Mouse (Mus musculus): Measurements from ENCODE around the gene C1ra. TPM values are rescaled to one million over a fixed set of nuclear protein-coding genes. Genes with fewer than 3 reads are reported as not detected.
A peak's percentile ranks its signal among the peaks of the same experiment; 100 is the strongest.
"Not testable (repeated sequence)": the region's sequence is repeated elsewhere in the genome, so short reads cannot be mapped to it uniquely, and the experiment has no call there.

C1ra gene
- total RNA-seq, 2 experiments from 2014 or later: 11.8 to 14.8 TPM

DNA sequence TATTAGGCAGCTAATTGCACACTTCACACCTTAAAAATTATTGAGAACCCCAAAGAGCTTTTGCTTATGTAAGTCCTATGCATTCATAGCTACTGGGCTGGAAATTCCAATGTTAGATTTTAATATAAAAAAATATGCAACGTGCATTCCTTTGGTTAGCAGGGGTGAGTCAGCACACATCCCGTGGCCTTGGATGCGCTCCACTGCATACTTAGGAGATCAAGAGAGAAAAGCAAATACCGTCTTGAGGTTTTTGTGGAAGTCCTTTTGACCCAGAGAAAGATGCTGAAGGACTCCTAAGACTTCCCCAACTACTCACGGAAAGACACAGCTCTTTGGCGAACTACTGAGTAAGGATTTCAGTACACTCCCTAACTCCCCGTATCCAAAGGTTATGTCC lies 27.4 kb upstream of the C1ra start:
- no peak for DNase-seq (ENCODE audit: low spot score in 2 of 2)

DNA sequence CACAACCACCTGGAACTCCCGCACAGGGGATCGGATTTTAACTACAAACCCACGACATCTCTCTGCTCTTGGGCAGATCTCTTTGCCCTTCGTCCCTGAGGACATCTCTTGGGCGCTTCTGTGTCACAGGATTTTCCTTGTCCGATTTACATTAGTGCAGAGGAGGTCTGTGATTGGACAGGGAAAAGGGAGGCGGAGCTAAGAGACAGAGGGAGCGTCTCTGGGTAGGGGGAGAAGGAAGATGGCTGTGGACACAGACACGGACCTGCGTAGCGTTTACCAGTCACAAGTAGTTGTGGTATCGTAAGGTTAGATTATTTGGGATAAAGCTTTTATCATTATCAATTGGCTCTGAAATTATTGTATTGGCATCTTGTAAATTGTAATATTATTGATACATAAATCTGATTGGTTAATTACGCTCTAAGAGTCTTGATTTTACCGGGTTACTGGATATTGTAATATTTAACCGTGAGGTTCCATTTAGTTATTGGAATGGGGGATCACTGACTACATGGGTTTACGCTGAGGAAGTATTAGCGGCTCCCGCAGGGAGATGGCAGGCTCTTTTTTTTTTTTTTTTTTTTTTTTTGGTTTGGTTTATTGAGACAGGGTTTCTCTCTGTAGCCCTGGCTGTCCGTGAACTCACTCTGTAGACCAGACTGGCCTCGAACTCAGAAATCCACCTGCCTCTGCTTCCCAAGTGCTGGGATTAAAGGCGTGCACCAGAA lies 26.6 kb upstream of the C1ra start:
- DNase-seq (ENCODE audit: low spot score in 2 of 2): no peak

DNA sequence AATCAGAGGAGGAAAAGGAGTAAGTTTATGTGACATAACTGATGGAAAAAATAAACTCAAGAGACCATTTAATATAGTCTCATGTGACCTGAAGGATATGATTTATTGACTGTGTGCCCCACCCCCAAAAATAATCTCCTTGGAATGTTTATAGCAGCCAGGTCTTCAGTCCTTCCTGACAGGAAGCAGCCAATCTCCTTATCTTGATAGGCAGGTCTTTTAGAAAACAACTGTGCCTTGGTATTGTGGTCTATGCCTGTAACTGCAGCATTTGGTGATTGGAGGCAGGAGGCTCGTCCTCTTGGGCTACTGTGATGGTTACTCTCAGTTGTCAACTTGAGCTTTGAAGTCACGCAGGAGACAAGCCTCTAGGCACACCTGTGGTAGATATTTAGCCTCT lies 24.7 kb upstream of the C1ra start:
- no peak for DNase-seq (ENCODE audit: low spot score in 2 of 2)

DNA sequence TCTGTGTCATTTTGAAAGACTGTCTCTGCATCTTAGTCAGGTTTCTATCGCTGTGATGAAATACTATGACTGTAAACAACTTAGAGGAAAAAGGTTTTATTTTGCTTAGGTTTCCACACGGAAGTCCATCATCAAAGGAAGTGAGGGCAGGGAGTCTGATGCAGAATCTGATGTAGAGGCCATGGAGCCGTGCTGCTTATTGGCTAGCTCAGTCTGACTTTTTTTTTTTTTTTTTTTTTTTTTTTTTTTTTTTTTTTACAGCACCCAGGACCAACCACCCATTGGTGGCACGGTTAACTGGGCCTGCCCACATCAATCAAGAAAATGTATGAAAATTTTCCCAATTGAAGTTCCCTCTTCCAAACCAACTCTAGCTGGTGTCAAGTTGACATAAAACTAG lies 23.3 kb upstream of the C1ra start:
- no peak for DNase-seq (ENCODE audit: low spot score in 2 of 2)

DNA sequence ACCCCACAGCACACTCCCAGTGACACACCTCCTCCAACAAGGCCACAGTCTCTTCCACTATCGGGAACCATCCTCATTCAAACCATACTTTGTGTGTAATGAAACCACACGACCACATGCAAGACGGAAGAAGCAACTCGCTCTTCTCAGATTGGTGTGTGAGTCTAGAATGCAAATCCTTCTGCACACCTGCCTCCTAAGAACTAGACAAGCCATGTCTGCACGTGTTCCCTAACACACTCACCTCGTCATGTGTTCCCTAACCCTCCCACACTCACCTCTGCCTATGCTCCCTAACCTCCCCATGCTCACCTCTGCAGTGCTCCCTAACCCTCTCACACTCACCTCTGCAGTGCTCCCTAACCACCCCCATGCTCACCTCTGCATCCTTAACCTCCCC lies 20.8 kb upstream of the C1ra start:
- DNase-seq (ENCODE audit: low spot score in 2 of 2): no peak

DNA sequence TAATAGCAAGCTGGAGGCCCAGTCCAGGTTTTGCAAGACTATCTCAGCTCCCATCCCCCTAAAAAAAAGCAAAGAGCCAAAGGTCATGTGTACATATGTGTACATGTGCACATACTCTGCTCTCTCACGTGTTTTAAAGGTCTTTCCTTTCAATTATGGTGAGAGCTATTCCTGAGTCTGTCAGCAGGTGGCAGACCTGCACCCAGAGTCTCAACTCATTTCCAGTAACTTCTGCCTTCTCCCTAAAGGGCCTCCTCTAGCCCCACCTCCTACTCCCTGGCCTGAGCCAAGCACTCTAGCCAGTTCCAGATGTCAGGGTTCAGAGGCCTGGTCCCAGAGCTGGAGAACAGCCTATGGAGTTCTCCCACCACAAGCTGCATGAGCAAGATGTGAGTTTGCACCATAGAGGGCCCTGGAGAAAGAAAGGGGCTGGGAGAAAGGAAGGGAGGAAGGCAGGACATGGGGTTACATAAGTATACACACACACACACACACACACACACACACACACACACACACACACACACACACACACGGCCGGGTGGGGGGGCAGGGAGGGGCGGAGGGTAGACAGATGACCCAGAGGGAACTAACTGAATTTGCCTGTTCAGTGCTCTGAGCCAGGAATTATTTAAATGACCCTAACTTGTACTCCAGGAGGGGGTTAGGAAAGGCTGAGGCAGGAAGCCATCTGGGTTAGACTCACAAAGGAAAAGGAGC lies 19.2 kb upstream of the C1ra start, which contains the start of gene C1rl:
Gene C1rl (plus strand): TSS at position 272 of the 720 bp plus-strand sequence.
- DNase-seq (ENCODE audit: low spot score in 2 of 2): peak; percentile 57 to 80

DNA sequence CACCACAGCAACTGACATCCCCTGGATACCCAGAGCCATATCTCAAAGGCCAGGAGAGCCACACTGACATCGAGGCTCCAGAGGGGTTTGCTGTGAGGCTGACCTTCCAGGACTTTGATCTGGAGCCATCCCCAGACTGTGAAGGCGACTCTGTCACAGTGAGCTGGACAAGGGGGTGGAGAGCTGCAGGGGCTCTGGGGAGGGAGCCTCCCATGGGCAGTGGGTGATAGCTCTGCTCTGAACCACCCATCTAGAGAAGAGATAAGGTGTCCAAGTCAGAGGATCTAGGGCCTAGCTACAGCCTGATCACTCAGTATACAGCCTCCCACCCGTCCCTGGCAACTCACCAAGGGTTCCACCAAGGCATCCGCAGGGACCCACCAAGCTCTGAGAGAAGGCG lies 18.3 kb upstream of the C1ra start:
- no peak for DNase-seq (ENCODE audit: low spot score in 2 of 2)

DNA sequence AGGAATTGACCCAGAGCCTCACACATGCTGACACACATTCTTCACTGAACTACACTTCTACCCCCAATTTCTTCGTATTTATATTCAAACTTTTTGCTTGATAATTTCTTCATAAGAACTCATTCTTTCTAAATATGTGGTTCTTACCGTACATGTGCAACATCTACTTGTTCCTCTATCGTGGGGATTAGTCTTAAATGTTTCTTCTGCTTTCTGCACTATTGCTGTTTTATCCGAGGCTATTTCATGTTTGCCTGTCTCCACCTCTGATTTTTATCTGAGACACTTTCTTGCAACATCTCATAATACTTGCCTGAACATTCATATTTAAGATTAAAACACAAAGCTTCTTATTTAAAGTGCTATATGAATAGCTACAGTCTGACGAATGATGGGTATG lies 16.2 kb upstream of the C1ra start:
- no peak for DNase-seq (ENCODE audit: low spot score in 2 of 2)

DNA sequence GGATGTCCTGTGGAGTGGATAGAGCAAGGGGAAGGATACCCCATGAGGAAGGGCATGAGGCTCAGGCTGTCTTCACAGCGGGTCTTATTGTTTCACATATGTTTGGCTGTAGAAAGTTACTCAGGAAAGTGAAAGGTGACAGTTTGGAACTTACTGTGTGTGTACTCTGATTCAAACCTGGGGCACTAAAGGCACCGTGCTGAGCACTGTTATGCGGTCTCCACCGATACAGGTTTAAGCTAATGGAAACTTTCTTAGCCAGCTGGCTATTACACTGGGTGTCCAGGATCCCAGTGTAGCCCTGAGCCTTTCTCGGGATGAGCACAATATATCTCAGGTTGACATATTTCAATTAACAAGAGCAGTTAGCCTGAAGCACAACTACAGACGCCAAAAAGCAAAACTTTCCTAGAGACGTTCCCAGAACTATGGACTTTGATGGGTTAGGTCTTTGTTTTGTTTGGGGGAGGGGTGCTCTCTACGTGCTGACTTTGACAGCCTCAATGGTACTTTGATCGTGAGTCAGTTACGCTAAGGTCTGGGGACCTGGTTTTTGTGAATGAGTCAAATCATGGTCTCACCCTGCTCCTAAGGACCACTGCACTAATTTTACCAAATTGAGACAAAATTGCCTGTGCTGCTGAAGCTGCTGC lies 12.2 kb upstream of the C1ra start:
- no peak for DNase-seq (ENCODE audit: low spot score in 2 of 2)

DNA sequence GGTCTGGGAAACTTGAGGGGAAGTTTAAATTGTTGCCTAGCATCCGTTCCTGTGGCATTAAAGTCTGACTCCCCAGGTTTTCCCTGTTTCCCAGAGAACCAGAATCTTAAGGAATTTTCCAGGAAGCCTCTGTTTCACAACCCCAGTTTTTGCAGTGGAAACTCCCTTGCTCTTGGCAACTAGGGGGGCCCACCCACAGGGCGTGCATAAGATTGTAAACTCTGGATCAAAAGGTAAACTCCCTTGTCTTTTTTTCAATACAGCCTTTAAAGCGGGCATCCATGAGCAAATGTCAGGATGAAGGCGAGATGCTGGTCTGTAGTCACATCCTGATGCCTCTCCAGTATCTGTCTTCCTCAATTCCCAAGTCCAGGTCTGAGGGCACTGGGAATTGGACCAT lies 10.7 kb upstream of the C1ra start:
- DNase-seq (ENCODE audit: low spot score in 2 of 2): no peak

DNA sequence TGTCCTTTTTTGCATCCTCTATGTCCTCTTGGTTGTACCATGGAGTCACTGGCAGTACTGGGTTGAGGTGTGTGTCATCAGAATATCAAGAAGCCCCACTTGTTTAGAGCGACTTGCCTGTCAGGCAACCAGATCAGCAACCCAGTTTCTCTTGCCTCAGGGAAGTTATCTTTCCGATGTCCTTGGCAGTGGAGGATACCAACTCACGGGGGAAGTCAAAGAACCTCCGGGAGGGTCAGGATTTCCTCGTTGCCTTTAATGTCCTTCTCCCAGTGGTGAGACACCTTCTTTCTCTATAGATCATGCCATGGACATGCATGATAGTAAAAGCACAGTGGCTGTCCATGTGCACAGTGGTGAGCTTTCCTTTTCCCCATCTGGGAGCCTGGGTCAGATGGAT lies 10.2 kb upstream of the C1ra start:
- DNase-seq (ENCODE audit: low spot score in 2 of 2): no peak

DNA sequence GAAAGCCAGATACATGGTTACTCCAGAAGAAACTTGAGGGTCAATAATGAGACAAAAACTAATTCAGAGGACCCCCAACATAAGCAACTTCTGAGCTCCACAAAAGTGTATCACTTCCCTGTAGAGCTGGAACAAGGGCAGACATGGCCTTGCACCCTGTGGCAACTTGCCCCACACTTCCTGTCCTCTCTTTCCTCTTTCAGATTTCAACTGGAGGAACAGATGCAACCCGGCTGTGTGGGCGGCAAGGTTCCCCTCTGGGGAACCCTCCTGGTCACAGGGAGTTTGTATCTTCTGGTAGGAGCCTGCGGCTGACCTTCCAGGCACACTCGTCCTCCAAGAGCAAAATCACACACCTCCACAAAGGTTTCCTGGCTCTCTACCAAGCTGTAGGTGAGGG lies 7.2 kb upstream of the C1ra start:
- DNase-seq (ENCODE audit: low spot score in 2 of 2): no peak

DNA sequence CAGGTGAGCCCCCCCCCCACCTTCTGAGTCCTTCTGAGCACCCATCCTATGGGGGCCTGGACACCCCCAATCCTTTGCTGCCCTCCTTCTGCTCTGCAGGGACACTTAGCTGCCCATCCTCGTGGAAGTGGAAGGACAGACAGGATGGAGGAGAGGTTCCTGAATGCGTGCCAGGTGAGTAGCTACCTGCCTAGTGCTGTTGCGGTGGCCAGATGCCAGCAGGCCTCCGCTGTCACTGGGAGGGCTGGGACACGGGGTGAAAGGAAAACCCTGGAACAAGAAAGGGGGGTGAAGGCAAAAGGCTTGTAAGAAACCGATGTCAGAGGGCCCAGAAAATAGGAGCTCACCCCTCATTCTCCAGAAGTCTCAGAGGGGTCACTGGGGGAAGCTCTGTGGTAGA lies 5.2 kb upstream of the C1ra start:
- no peak for DNase-seq (ENCODE audit: low spot score in 2 of 2)

DNA sequence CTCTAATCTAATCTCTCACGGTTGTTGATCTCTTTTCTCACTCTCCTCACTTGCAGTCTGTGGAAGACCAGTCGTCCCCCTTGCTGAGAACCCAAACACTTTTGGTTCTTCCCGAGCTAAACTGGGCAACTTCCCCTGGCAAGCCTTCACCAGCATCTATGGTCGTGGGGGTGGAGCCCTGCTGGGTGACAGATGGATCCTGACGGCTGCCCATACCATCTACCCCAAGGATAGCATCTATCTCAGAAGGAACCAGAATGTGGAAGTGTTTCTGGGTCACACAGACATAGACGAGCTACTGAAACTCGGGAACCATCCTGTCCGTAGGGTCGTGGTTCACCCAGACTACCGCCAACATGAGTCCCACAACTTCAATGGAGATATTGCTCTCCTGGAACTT lies 3.9 kb upstream of the C1ra start:
- no peak for DNase-seq (ENCODE audit: low spot score in 2 of 2)

DNA sequence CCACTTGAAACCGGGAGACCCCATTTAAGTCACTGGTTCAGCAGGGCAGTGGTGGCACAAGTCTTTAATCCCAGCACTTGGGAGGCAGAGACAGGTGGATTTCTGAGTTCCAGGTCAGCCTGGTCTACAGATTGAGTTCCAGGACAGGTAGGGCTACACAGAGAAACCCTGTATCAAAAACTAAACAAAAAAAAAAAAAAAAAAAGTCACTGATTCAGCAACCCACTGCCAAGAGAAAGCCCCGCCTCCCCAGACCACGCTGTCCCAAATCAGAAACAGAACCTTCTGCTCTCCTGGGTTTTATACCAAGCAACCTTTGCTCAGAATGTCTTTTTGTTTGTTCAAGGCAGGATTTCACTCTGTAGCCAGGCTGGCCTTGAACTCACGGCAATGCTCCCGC lies 3.0 kb upstream of the C1ra start:
- not testable (repeated sequence) for DNase-seq (ENCODE audit: low spot score in 2 of 2)

DNA sequence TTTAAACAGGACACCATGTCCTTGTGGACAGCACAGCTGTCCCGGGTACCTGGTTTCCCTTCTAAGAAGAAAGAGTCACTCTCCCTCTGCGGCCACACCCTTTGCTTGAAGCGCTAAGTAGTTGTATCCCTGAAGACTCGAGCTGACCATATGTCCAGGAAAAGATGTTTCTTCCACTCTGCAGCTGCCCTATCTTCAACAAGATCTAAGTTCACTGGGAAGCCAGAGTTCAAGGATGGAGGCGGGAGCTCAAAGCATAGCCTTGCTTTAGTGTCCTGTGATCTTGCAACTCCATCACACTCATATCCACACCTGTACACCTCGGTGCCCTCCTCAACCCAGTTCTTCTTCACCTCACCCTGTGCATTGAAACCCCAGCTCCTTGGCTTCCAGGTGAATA lies 269 bp upstream of the C1ra start:
- no peak for DNase-seq (ENCODE audit: low spot score in 2 of 2)

DNA sequence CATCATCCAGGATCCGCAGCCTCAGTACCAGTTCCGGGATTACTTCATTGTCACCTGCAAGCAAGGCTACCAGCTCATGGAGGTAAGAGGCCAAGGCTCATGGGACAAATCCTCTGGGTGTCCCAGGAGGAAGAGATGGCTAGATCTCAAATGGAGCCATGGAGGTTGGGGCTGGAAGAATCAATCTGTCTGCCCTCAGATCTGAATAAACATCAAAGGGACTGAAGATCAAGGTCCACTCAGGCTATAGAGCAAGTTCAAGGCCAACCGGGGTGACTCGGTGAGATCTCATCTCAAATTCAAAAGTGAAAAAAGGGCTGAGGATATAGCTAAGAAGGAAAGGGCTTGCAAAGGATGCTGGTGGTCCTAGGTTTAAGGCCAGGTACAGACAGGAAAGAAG lies 5.5 kb downstream of the C1ra start:
- DNase-seq (ENCODE audit: low spot score in 2 of 2): not testable (repeated sequence)

DNA sequence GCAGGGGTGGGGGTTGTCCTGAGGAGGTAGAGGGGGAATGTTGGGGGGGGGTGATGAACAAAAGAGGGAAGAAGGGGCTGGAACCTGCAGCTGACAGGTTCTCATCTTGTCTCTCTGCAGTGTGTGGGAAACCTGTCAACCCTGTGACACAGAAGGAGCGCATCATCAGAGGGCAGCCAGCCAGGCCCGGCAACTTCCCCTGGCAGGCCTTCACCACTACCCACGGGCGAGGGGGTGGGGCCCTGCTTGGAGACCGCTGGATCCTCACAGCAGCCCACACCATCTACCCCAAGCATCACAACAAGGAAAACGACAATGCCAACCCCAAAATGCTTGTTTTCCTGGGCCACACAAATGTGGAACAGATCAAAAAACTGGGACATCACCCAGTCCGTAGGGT lies 9.9 kb downstream of the C1ra start:
- not testable (repeated sequence) for DNase-seq (ENCODE audit: low spot score in 2 of 2)

DNA sequence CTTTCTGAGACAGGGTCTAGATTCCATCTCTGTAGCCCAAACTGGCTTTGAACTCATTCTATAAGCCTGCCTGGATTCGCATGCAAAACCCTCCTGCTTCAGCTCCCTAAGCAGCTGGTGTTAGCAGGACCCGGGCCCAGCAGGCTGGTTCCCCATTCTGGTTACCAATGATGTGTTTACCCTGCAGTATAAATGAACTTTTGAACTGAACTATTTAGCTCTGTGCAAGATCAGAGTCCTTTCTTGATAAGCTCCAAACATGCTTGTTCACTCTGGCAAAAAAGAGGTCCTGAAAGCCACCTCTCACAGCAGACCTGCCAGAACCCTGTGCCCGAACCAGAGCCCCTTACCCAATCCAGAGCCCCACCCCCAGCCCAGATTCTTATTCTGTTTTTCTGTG lies 15.7 kb downstream of the C1ra start:
- DNase-seq (ENCODE audit: low spot score in 2 of 2): no peak

DNA sequence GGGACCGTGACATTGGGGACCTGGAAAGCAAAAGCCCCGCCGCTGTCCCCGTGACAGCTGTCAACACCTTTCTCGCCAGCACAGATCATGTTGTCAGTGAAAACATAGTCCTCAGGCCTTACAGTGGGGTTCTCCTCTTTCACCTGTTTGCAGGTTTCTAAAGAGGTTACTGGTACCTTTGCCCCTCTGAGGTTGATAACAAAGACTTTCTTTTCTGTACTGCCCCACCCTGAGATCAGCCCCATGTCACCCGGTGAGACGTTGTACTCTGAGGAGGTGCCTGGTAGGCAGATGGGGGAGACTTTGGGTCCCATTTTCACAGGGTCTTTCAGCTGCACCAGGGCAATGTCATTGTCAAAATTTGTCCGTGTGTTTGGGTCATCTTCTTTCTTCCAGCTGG lies 18.9 kb downstream of the C1ra start:
- DNase-seq (ENCODE audit: low spot score in 2 of 2): no peak

DNA sequence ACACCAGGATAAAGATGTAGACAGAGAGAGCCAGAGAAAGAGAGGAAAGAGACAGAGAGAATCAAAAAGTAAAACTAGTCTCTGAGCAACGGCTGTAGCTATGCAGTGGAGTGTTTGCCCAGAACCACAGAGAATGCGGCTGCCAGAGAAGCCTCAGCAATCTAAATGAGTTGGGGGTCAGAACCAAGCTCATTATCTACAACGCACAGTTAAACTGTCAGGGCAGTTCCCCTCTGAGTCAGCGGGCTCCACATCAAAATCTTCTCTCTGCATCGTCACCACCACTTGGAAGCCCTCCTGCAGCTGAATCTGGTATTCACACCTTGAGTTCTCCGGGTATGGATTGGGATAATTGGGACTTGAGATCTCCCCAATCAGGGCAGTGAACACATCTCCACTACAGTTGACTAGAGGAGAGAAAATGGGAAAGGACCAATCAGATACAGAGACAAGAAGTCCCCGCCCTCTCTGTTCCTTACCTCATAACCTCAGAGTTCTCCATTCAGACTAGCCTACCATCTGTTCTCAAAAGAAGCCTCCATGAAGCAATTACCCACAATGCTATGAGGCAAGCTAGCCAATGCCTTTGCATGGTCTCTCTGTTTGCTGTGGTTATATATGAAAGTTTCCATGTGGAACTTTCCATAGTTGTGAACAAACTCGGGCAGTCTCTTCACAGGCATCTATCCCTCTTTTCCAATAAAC lies 24.1 kb downstream of the C1ra start:
- DNase-seq (ENCODE audit: low spot score in 2 of 2): not testable (repeated sequence)

DNA sequence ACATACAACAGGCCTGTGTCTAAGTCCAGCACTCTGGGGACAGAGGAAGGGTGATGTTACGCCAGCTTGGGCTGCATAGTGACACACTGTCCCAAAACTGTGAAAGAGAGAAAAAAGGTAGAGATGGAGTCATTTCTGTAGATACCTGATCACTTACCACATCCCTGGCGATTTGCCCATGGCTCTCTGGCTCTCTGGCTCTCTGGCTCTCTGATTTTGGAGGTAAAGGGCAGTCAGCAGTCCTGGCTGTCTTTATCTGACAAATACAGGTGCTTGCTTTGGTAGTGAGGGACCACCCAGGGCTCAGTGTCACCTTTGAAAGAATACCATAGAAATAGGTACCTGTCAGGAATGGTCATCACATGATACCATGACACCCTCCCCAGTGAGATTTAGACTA lies 29.0 kb downstream of the C1ra start:
- not testable (repeated sequence) for DNase-seq (ENCODE audit: low spot score in 2 of 2)
